Mouse (Mus musculus) E14TG2a.4 (cell line): ENCODE data around the gene Pxylp1.
A peak's percentile ranks its signal among the peaks of the same experiment; 100 is the strongest.

Experiments
- H3K27me3 ChIP-seq: 2 replicates; pipeline ENCODE4 v1.6.1; 2014; ENCODE audit warnings: low read length, control low read depth; ENCODE audit not compliant: insufficient read depth
- H3K36me3 ChIP-seq: 2 replicates; pipeline ENCODE4 v1.6.1; 2014; ENCODE audit warnings: low read length, control low read depth; ENCODE audit not compliant: insufficient read depth
- H3K4me1 ChIP-seq: replicated peaks from 2 replicates; pipeline ENCODE4 v1.6.1; 2014; ENCODE audit warnings: low read depth, low read length, control low read depth
- H3K4me3 ChIP-seq: replicated peaks from 2 replicates; pipeline ENCODE4 v1.5.1; 2014; ENCODE audit warnings: mild to moderate bottlenecking, low read length
- H3K9me3 ChIP-seq: 2 replicates; pipeline ENCODE4 v1.6.1; 2014; ENCODE audit warnings: low read length, control low read depth
- CTCF ChIP-seq: conservative IDR thresholded peaks from 2 replicates; pipeline ENCODE4 v1.5.1; 2014; ENCODE audit warnings: low read length
- NANOG ChIP-seq: IDR thresholded peaks from 2 replicates; pipeline ENCODE4 v1.6.1; 2014; ENCODE audit warnings: borderline replicate concordance, low read length, mixed read lengths
- POU5F1 ChIP-seq: IDR thresholded peaks from 2 replicates; pipeline ENCODE4 v1.6.1; 2014; ENCODE audit warnings: low read length, borderline replicate concordance

Gene Pxylp1

DNA sequence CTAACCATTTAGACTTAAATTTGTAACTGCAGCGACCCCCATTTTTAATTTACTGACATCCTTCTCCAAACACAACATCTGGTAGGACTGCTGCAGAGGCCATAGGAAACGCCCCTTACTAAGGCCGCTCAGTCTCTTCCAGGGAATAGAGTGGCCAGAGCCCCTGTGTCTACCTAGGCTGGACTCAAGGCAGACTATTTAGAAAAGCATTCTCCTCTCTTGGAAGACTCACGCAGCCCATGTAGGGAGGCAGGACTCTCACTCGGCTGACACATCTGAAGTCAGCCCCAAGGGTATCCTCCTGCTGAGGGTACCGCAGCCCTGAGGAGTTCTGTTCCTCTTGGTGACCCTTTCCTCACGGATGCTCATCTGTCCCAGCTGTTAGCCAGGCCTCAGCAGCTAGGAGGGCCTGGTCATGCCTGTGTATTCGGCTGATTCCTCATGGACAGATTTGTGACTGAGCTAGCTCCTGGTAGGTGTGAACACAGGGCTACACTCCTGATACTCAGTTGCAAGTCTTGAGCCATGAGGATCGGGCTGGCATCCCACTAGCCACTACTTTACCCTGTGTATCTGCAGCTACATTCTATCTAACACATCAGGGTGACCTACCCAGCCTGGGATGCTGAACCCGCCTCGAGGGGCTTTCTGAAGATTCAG is 73.5 kb downstream of the Pxylp1 start:
- Histone ChIP-seq H3K4me1 (peaks cover 5% of the 10 kb centered on the region), H3K36me3 (no peaks in the 10 kb centered on the region), H3K4me3 (no peak overlapping the region), H3K27me3 (peaks cover under 1% of the 10 kb centered on the region; the same call in 1 of the 2 replicates), H3K9me3 (peaks cover 11% of the 10 kb centered on the region)
- no peak for TF ChIP-seq CTCF
- TF ChIP-seq NANOG = no peak
- no peak for TF ChIP-seq POU5F1

DNA sequence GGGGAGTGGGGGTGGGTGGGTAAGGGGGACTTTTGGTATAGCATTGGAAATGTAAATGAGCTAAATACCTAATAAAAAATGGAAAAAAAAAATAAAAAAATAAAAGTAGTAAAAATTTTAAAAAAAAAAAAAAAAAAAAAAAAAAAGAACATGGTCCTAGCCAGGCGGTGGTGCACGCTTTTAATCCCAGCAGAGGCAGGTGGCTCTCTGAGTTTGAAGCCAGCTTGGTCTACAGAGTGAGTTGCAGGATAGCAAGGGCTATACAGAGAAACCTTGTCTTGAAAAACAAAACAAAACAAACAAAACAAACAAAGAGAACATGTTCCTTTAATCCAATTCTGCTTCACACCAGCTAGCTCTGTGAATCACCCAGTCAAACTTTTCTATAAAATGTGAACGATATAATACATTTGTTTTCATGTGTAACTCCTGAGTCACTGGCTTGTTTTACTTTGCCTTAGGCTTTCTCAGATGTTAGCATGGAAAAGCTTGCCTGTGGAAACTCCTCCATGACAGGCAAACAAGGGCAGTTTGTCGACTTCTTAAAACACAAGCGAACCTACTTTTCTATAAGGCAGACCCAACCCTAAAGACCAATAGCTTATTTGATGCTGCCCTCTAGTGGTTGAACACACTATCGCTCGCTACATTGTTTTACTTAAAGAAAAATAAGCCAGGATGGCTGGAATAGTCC is 74.2 kb downstream of the Pxylp1 start:
- H3K9me3 ChIP-seq = peaks cover 11% of the 10 kb centered on the region
- H3K27me3 ChIP-seq = no peaks in the 10 kb centered on the region
- no peak overlapping the region for H3K4me3 ChIP-seq
- no peaks in the 10 kb centered on the region for H3K4me1 ChIP-seq
- TF ChIP-seq NANOG = no peak
- peak; percentile 71 for TF ChIP-seq CTCF
- no peaks in the 10 kb centered on the region for H3K36me3 ChIP-seq

GRCm38 (mm10) chr9:96811996-96812395 is 80.5 kb downstream of the Pxylp1 start:
- Histone ChIP-seq H3K36me3 (no peaks in the 10 kb centered on the region), H3K4me3 (no peak overlapping the region), H3K9me3 (no peaks in the 10 kb centered on the region), H3K4me1 (0 out of 2 replicates have a peak, but pooled peaks cover 2% of the 10 kb centered on the region), H3K27me3 (no peaks in the 10 kb centered on the region)
- TF ChIP-seq CTCF (no peak), POU5F1 (no peak), NANOG (no peak)

DNA sequence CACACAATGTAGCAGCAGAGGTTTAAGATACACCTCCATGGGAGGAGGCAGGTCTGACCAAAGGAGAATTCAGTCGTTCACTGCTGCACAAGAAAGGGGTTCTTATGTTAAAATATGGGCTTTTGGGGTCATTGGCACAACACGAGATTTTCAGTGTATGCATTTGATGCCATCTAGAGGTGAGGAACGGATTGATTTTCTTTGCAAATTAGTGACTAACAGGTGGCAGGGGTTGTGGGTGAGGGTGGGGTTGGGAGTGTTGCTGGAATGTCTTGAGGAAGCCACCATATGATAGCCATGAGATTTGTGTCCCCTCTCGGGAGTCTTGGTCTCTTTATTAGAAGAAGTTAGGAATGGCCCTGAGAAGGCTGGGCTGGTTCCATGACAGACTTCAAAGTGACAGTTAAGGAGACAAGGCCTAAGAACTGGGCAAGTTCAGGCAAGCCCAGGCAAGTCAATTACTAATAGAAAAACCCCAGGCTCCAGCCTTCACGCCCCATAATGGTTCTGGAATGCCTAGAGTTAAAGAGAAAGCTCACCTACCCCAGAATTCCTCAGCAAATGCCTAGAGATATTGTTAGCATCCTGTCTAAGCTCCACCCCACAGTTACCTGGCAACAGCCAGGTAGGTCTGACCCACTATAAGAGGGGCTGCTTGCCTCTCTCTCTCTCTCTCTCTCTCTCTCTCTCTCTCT is 92.2 kb downstream of the Pxylp1 start:
- Histone ChIP-seq H3K4me1 (peaks cover 59% of the 10 kb centered on the region), H3K4me3 (no peak overlapping the region), H3K36me3 (no peaks in the 10 kb centered on the region), H3K27me3 (no peaks in the 10 kb centered on the region), H3K9me3 (no peaks in the 10 kb centered on the region)
- TF ChIP-seq POU5F1 = no peak
- TF ChIP-seq NANOG = no peak
- no peak for TF ChIP-seq CTCF

DNA sequence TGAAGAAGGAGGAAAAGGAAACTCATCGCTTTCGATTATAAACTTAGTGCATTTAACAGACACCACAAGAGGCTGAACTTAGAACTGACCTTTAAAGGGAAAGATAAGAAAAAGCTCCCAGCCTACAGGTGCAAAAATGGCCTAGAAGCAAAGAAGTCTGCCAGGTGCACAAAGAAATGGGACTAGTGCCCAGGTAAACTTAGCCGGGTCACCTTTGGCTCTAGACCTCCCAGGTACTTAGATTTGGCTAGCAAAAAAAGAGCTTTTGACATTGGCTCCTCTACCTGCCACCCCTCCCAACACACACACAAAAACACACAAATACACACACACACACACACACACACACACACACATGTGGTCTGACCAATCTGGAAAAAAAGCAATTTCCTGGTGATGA is 95.2 kb downstream of the Pxylp1 start:
- Histone ChIP-seq H3K27me3 (no peaks in the 10 kb centered on the region), H3K4me3 (no peak overlapping the region), H3K4me1 (peaks cover 52% of the 10 kb centered on the region), H3K36me3 (no peaks in the 10 kb centered on the region), H3K9me3 (no peaks in the 10 kb centered on the region)
- TF ChIP-seq NANOG = no peak
- no peak for TF ChIP-seq POU5F1
- no peak for TF ChIP-seq CTCF

DNA sequence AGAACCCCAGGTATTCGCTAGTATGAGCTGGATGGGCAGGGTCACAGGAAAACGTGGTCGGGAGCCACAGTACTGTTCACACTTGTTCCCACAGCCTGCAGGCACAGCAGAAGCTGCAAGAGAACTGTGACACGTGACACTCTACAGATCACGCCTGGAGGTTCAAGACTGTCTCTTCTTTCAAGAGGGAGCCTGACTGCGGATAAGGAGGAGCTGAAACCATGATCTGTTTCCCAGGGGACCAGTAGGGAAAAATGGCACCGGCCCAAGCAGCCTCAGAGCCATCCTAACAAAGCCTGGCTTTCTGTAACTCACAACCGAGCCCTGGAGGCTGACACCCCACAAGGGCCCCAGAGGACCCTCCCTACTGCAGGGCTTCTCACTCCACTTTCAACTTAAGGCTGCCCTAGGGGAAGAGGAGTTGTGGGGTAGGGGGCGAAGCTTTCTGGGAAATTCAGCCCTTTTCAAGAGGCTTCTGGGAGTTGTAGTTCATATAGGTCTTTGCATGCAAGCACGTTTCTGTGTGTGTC is 97.0 kb downstream of the Pxylp1 start:
- H3K4me3 ChIP-seq = peak overlapping the region; percentile 72
- H3K4me1 ChIP-seq = peaks cover 43% of the 10 kb centered on the region
- no peaks in the 10 kb centered on the region for H3K27me3 ChIP-seq
- no peaks in the 10 kb centered on the region for H3K36me3 ChIP-seq
- H3K9me3 ChIP-seq = peaks cover 5% of the 10 kb centered on the region; the same call in 1 of the 2 replicates
- no peak for TF ChIP-seq NANOG
- TF ChIP-seq CTCF = no peak
- TF ChIP-seq POU5F1 = no peak

DNA sequence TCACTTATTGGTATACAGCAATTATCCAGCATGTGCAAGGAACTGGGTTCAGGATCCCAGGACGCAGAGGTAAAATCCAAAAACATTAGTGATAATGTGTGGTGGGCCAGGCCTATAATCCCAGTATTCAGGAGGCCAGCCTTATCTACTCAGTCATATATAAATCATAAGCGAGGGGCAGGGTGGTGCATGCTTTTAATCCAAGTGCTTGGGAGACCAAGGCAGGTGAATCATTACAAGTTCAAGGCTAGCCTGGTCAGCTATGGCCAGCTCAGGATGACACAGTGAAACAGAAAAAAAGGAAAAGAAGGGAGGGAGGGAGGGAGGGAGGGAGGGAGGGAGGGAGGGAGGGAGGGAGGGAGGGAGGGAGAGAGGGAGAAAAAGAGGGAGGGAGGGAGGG is 97.9 kb downstream of the Pxylp1 start:
- peaks cover 5% of the 10 kb centered on the region; the same call in 1 of the 2 replicates for H3K9me3 ChIP-seq
- H3K36me3 ChIP-seq = no peaks in the 10 kb centered on the region
- H3K27me3 ChIP-seq = no peaks in the 10 kb centered on the region
- TF ChIP-seq POU5F1 (no peak), NANOG (no peak)
- peaks cover 35% of the 10 kb centered on the region for H3K4me1 ChIP-seq
- no peak overlapping the region for H3K4me3 ChIP-seq

DNA sequence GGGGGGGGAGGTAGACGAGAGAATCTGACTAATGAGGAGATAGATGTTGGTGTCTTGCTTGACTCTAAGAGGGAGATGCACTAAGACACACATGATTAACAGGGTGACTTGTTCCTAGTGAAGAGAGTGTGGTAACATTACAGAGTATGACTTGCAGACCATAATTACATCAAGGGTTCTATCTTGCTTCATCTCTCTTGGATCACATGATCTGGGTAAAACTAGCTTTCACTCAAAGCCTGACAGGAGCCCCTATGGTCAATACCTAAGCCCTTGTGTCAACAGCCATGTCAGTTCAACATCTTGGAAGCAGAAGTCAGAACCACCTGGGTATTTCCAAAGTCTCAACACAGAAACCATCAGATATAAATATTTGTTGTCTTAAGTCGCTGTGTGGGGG is 99.9 kb downstream of the Pxylp1 start:
- H3K4me1 ChIP-seq = peaks cover 15% of the 10 kb centered on the region
- H3K36me3 ChIP-seq = no peaks in the 10 kb centered on the region
- H3K27me3 ChIP-seq = peaks cover 7% of the 10 kb centered on the region; the same call in 1 of the 2 replicates
- peaks cover 5% of the 10 kb centered on the region; the same call in 1 of the 2 replicates for H3K9me3 ChIP-seq
- H3K4me3 ChIP-seq = no peak overlapping the region
- no peak for TF ChIP-seq POU5F1
- TF ChIP-seq CTCF = no peak
- no peak for TF ChIP-seq NANOG

DNA sequence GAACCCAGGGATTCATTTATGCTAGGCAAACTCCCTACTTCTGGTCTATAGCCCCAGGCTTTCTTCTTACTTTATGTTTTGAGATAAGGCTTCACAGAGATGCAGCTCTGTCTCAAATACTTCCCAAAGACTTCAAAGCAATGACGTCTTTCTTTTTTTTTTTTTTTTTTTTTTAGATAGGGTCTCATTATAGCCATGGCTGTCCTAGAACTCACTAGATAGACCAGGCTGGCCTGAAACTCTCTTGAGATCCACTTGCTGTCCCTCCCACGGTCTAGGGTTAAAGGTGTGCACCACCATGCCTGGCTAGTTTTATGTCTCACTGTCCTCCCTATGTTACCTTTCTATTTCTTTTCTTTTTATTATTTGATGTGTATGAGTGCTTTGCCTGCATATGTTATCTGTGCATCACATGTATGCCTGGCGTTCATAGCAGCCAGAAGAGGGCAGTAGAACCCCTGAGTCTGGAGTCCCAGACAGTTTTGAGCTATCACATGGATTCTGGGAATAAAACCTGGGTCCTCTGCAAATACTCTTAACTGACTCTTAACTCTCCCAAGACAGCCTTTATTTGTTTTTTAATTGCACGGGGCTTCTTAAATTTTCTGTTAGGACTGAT is 102.0 kb downstream of the Pxylp1 start:
- Histone ChIP-seq H3K27me3 (peaks cover 10% of the 10 kb centered on the region; the same call in 1 of the 2 replicates), H3K9me3 (peaks cover 5% of the 10 kb centered on the region; the same call in 1 of the 2 replicates), H3K36me3 (no peaks in the 10 kb centered on the region), H3K4me1 (peaks cover 20% of the 10 kb centered on the region), H3K4me3 (0 out of 2 replicates have a peak overlapping the region, but pooled peaks have one; percentile 7)
- TF ChIP-seq NANOG = no peak
- TF ChIP-seq CTCF = peak; percentile 63
- TF ChIP-seq POU5F1 = no peak
